Mouse (Mus musculus): ENCODE measurements around the gene Hapln4.

DNA sequence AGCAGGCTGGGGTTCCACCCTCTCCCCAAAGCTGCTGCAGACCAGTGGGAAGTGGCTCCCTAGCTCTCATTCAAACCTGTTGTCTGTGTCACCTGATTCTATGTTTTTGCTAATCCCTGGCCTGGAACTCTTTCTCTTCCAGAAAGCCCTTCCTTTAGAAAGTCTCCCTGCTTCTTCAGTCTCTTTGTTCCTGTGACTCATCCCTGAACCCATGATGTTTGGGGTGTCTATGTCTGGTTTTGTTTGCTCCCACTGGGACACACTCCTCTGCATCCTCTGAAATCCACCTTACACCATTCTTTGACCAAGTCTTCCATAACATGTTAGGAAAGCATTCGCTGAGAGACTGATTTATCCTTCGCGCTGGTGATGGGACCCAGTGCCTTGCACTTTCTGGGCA is 46.8 kb downstream of the Hapln4 start:
- TF ChIP-seq CTCF (IDR thresholded peaks at IDR 0.05; ENCODE audit: low read depth): no peak
- no peak for TF ChIP-seq EP300 (IDR thresholded peaks at IDR 0.05; ENCODE audit: low read depth)

Data from liver, postnatal 0 days (tissue).